In the genomic region with DNA sequence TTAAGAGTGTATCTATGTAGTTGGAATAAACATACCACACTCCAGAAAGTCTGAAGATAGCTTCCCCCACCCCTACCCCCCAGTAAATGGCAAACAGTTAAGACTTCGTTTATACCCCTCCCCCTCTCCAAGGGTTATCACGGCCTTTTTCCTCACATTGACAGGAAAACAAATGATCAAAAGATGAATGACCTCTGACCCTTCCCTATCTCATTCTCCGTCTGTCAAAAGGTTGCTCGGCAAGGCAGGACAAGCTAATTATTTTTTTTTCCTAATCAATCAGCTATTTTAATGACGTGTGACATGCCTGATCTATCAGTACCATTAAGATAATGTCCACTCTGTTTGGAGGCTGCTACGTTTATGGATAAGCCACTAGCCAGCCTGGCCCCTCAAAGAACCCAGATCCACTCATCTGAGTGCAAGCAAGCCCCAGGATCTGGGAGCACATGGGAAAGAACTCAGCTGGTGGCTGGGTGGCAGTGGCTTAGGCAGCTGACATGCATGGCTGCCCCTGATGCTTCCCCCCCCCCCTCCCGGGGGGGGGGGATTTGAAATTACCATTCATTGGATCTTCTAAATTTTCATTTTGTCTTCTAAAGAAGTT, we compare ENCODE assay signal across 16 mouse cellular contexts.
A peak's percentile ranks its signal among the peaks of the same experiment; 100 is the strongest.
DNase-seq lines count a peak whose midpoint lies in the region; ATAC-seq lines count a peak whose summit lies in the region.
"Had no signal": no experiment of that assay in that cellular context is flagged by ENCODE, and none has a peak within 500 bp of the region (broad histone marks: within the 10 kb centered on the region; RNA-seq: fewer than 3 reads in every experiment).

No protein-coding gene starts in this region.

- no peaks in the 10 kb centered on the region for H3K27me3 ChIP-seq in kidney, embryonic 14.5 days (ENCODE audit: control insufficient read depth, insufficient read depth, low read length)
- no peaks in the 10 kb centered on the region for H3K27me3 ChIP-seq in neural tube, embryonic 15.5 days (replicated peaks)
- no peaks in the 10 kb centered on the region for H3K27me3 ChIP-seq in limb, embryonic 12.5 days

- no peak overlapping the region for H3K4me3 ChIP-seq in kidney, embryonic 14.5 days (ENCODE audit: low read length)
- no peak overlapping the region for H3K4me3 ChIP-seq in neural tube, embryonic 15.5 days (replicated peaks)
- H3K4me3 ChIP-seq in limb, embryonic 12.5 days (replicated peaks) = no peak overlapping the region

- H3K4me2 ChIP-seq in kidney, embryonic 14.5 days (replicated peaks; ENCODE audit: low read depth, low read length) = no peak overlapping the region
- H3K4me2 ChIP-seq in neural tube, embryonic 15.5 days = no peak overlapping the region
- no peak overlapping the region for H3K4me2 ChIP-seq in limb, embryonic 12.5 days

- H3K27ac ChIP-seq in kidney, embryonic 14.5 days (ENCODE audit: low read depth, low read length) = peak overlapping the region; percentile 75; the same call in 1 of the 2 replicates
- H3K27ac ChIP-seq in neural tube, embryonic 15.5 days (replicated peaks) = no peak overlapping the region
- H3K27ac ChIP-seq in limb, embryonic 12.5 days = peak overlapping the region; percentile 45; the same call in 1 of the 2 replicates
- H3K27ac ChIP-seq: macrophage had no signal

- H3K9ac ChIP-seq in kidney, embryonic 14.5 days (ENCODE audit: low read depth, low read length) = no peak overlapping the region; the same call in 1 of the 2 replicates
- H3K9ac ChIP-seq in neural tube, embryonic 15.5 days (replicated peaks) = no peak overlapping the region
- H3K9ac ChIP-seq in limb, embryonic 12.5 days (replicated peaks) = no peak overlapping the region
- H3K9ac ChIP-seq: liver, postnatal 0 days had no signal

- 13% methylated on average over 7 of the region's 7 CpGs for WGBS in kidney, embryonic 14.5 days
- WGBS in neural tube, embryonic 15.5 days = 15% methylated on average over 7 of the region's 7 CpGs
- 16% methylated on average over 7 of the region's 7 CpGs for WGBS in limb, embryonic 12.5 days

- no peaks in the 10 kb centered on the region for H3K36me3 ChIP-seq in kidney, embryonic 14.5 days (ENCODE audit: control insufficient read depth, insufficient read depth, low read length)
- H3K36me3 ChIP-seq in neural tube, embryonic 15.5 days = no peaks in the 10 kb centered on the region
- no peaks in the 10 kb centered on the region for H3K36me3 ChIP-seq in limb, embryonic 12.5 days

- ATAC-seq in kidney, embryonic 14.5 days (ENCODE audit: low FRiP score, low TSS enrichment) = no peak
- no peak for ATAC-seq in neural tube, embryonic 15.5 days (ENCODE audit: low FRiP score)
- ATAC-seq in limb, embryonic 12.5 days (ENCODE audit: insufficient number of reproducible peaks, insufficient read depth, low FRiP score, low TSS enrichment, low read depth) = no peak
- ATAC-seq: forebrain, embryonic 16.5 days had no signal

- peaks cover 27% of the 10 kb centered on the region for H3K4me1 ChIP-seq in kidney, embryonic 14.5 days (ENCODE audit: control insufficient read depth, insufficient read depth, low read length)
- H3K4me1 ChIP-seq in neural tube, embryonic 15.5 days = peaks cover 10% of the 10 kb centered on the region
- peaks cover 54% of the 10 kb centered on the region for H3K4me1 ChIP-seq in limb, embryonic 12.5 days (replicated peaks)

- no peaks in the 10 kb centered on the region for H3K9me3 ChIP-seq in kidney, embryonic 14.5 days (ENCODE audit: control insufficient read depth, low read length)
- H3K9me3 ChIP-seq in neural tube, embryonic 15.5 days (replicated peaks) = no peaks in the 10 kb centered on the region
- no peaks in the 10 kb centered on the region for H3K9me3 ChIP-seq in limb, embryonic 12.5 days

- DNase-seq in kidney, postnatal 36 days = no peak
- peak; percentile 42 for DNase-seq in neural tube, embryonic 10.5 days (ENCODE audit: extremely low spot score, low spot score)
- no peak for DNase-seq in cerebellum, adult 9-10 months
- DNase-seq in cerebellum, postnatal 25 days = no peak
- DNase-seq: adrenal gland, adult 2 months; cerebellum, adult 11-12 months; heart, postnatal 14 days; kidney, postnatal 14 days; left cerebral cortex, postnatal 4 days; liver, postnatal 0 days; thymus, adult 18-20 months had no signal
